Mouse (Mus musculus) midbrain, embryonic 16.5 days (tissue): ENCODE measurements at regions not wholly inside any gene's neighbourhood (a gene's known extent, or its start where the extent isn't known, plus 50 kb on each side); places are given as distances from the start of the nearest gene placed in this dataset.

ENCODE experiments used
- ATAC-seq: fragments of 200-750 bp; cut with Nextera tagmentation; 2 replicates; pipeline ENCODE4 v1.8.0; 2017; ENCODE audit warnings: moderate TSS enrichment
- H3K27ac ChIP-seq: fragments of 300-500 bp; sonication (generic); 2 replicates; pipeline ENCODE4 v1.5.1; 2014; ENCODE audit warnings: mild to moderate bottlenecking, low read length, mixed read lengths
- H3K27me3 ChIP-seq: fragments of 300-500 bp; sonication (generic); 2 replicates; pipeline ENCODE4 v1.6.1; 2014; ENCODE audit warnings: low read depth, low read length, mixed read lengths; ENCODE audit not compliant: control insufficient read depth, insufficient read depth
- H3K36me3 ChIP-seq: fragments of 300-500 bp; sonication (generic); 2 replicates; pipeline ENCODE4 v1.6.1; 2014; ENCODE audit warnings: mild to moderate bottlenecking, low read length, moderate library complexity, mixed read lengths; ENCODE audit not compliant: control insufficient read depth, insufficient read depth
- H3K4me1 ChIP-seq: fragments of 300-500 bp; sonication (generic); 2 replicates; pipeline ENCODE4 v1.6.1; 2014; ENCODE audit warnings: mild to moderate bottlenecking, low read length, mixed read lengths; ENCODE audit not compliant: control insufficient read depth, insufficient read depth
- H3K4me2 ChIP-seq: fragments of 300-500 bp; sonication (generic); 2 replicates; pipeline ENCODE4 v1.6.1; 2014; ENCODE audit warnings: mild to moderate bottlenecking, low read length, mixed read lengths
- H3K4me3 ChIP-seq: fragments of 300-500 bp; sonication (generic); 2 replicates; pipeline ENCODE4 v1.5.1; 2014; ENCODE audit warnings: low read depth, mild to moderate bottlenecking, low read length, moderate library complexity, mixed read lengths
- H3K9ac ChIP-seq: fragments of 300-500 bp; sonication (generic); 2 replicates; pipeline ENCODE4 v1.6.1; 2014; ENCODE audit warnings: low read depth, low read length, mixed read lengths
- H3K9me3 ChIP-seq: fragments of 300-500 bp; sonication (generic); replicated peaks from 2 replicates; pipeline ENCODE4 v1.6.1; 2014; ENCODE audit warnings: mild to moderate bottlenecking, low read length, mixed read lengths; ENCODE audit not compliant: control insufficient read depth, poor library complexity, severe bottlenecking
- WGBS: fragments of 180-500 bp; shearing (Covaris S2); extraction: QIAGEN DNeasy Blood & Tissue Kit; methylation state at CpG from one replicate; pipeline ENCODE4 v1.1.7; 2014; 5-methylcytosine and 5-hydroxymethylcytosine counted together

DNA sequence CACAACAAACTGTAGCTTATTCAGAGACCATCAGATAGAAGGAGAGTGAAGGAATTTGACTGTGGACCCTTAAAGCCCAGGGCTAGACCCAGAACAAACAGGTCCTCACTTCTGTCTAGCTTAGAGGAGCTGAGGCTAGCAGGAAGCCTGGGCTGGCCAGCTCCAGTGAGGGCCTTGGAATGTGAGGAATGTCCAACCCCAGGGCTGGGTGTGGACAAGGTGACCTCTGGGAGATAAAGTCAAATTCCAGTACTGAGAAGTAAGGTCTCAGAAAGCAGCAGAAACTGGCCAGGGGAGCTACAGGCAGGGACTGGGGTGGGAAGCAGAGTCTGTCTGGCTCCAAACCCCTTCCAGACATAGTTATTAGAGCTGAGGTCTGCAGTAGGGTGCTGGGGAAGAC lies 51.0 kb upstream of the Ssbp3 start:
- Histone ChIP-seq H3K9me3 (no peaks in the 10 kb centered on the region), H3K36me3 (no peaks in the 10 kb centered on the region), H3K9ac (no peak overlapping the region), H3K27ac (no peak overlapping the region), H3K4me1 (peaks cover 10% of the 10 kb centered on the region), H3K4me3 (no peak overlapping the region), H3K4me2 (no peak overlapping the region), H3K27me3 (no peaks in the 10 kb centered on the region)
- ATAC-seq = no peak

DNA sequence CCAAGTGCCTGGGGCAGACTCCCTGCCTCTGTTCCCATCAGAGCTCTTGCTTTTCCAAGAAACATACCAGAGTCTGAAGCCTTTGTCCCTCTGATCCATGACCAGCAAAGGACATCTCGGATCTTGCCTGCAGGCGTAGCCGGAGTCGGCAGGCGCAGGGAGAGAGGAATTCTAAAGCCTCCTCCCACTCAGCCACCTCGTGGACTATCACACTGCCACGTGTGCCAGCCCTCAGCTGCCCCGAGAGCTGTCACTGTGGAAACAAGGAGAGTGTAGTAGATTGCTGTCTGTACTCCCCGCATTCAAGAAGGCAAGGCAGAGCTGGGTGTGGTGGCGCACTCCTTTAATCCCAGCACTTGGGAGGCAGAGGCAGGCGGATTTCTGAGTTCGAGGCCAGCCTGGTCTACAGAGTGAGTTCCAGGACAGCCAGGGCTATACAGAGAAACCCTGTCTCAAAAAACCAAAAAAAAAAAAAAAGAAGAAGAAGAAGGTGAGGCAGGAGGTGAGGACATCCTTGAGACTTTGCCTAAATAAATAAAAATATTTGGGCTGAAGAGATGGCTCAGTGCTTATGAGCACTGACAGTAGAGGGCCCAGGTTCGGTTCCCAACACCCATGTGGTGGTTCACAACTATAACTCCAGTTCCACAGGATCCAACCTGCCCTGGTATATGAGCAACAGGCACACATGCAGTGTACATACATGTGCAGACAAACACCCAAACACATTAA lies 52.0 kb upstream of the Ssbp3 start:
- 67% methylated on average over 13 of the region's 13 CpGs for WGBS
- Histone ChIP-seq H3K27ac (no peak overlapping the region), H3K9ac (no peak overlapping the region), H3K4me1 (peaks cover 20% of the 10 kb centered on the region), H3K4me2 (no peak overlapping the region), H3K36me3 (no peaks in the 10 kb centered on the region), H3K9me3 (no peaks in the 10 kb centered on the region), H3K27me3 (no peaks in the 10 kb centered on the region), H3K4me3 (no peak overlapping the region)
- no peak for ATAC-seq

DNA sequence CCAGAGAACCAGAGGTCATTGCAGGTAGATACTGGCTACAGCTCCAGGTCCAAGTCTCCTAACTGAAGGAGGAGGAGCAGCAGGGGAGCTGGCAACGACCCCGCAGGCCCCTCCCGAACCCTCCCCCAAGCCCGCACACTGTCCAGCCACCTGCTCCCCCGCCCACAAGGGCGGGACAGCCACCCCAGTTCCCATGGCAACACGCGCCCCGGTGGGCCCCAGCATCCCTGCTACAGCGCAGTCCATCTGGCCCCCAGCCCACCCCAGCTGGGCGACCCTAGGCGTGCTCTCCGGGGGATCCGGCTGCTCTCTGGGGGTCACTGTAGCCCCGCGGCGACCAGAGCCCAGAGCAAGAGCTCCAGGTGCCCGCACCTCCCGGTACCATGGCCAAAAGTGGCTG lies 51.0 kb upstream of the Acot11 start:
- Histone ChIP-seq H3K27me3 (no peaks in the 10 kb centered on the region), H3K4me2 (no peak overlapping the region), H3K27ac (no peak overlapping the region), H3K4me1 (peaks cover 20% of the 10 kb centered on the region), H3K4me3 (no peak overlapping the region), H3K36me3 (no peaks in the 10 kb centered on the region), H3K9ac (no peak overlapping the region), H3K9me3 (no peaks in the 10 kb centered on the region)
- ATAC-seq = no peak
- 3% methylated on average over 13 of the region's 19 CpGs for WGBS

DNA sequence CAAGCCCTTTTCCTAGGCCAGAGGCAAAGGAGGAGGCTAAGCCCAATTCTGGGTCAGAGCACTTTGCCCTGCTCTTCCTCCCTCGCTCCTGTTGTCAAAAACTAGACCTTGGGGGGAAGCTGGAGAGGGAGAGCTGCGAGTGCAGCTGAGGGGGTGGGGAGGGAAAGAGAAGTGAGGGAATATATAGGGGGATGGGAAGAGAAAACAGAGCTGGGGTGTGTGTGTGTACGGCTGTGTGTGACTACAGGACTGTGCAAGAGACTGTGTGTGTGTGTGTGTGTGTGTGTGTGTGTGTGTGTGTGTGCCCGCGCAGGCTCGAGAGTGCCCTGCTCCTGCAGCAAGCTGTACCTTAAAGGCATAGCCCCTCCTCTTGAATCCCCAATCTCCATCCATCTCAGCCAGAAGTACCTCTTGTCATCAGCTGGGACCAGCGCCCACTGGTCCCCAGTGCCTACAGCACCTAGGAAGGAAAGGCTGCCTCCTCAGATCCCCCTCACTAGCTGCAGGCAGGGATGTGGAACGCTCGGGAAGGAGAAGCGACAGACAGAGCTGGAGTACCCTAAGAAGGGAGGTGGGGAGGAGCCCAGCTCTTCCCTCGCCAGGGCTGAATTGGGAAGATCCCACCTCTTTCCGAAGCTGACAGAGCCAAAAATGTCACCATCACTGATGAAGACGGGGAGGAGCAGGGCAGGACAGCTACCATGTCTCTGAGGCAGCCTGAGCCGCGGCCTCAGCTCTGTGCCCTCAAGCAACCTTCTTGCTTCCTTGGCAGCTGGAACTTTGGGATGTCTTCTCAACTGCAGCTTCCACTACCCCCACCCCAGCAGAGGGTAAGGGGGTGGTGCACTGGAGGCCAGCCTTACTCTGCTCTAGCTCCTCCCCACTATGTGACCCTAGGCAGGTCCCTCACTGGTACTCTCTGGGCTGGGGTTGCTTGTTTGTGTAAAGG lies 49.8 kb upstream of the Acot11 start:
- no peak overlapping the region for H3K4me3 ChIP-seq
- peak; percentile 77 for ATAC-seq
- H3K4me1 ChIP-seq = peaks cover 20% of the 10 kb centered on the region
- H3K4me2 ChIP-seq = peak overlapping the region; percentile 34
- H3K27me3 ChIP-seq = no peaks in the 10 kb centered on the region
- no peaks in the 10 kb centered on the region for H3K9me3 ChIP-seq
- H3K27ac ChIP-seq = peak overlapping the region; percentile 44; the same call in 1 of the 2 replicates
- 7% methylated on average over 15 of the region's 15 CpGs for WGBS
- H3K9ac ChIP-seq = peak overlapping the region; percentile 17
- H3K36me3 ChIP-seq = no peaks in the 10 kb centered on the region
